Mouse (Mus musculus): Measurements from ENCODE around the gene Tmed2. TPM values are rescaled to one million over a fixed set of nuclear protein-coding genes. Genes with fewer than 3 reads are reported as not detected.
A peak's percentile ranks its signal among the peaks of the same experiment; 100 is the strongest.

Tmed2 gene
- polyA plus RNA-seq, 1 experiment from 2014 or later: 453 TPM

- Histone ChIP-seq H3K4me1 (peaks cover 17% of the 10 kb centered on the region), H3K27ac (replicated peaks) (0 out of 2 replicates have a peak overlapping the region, but pooled peaks have one; percentile 8), H3K4me3 (no peak overlapping the region), H3K9me3 (no peaks in the 10 kb centered on the region), H3K27me3 (replicated peaks; ENCODE audit: low read depth, poor library complexity, severe bottlenecking) (no peaks in the 10 kb centered on the region), H3K36me3 (replicated peaks) (peaks cover 95% of the 10 kb centered on the region)
- 56% methylated on average over 10 of the region's 10 CpGs for WGBS
- peak; percentile 34 for DNase-seq (ENCODE audit: low spot score)
Observed at GRCm38 (mm10) chr5:124506731-124507359, 33.6 kb upstream of the Tmed2 start.

GRCm38 (mm10) chr5:124509200-124509599 is 31.3 kb upstream of the Tmed2 start:
- Histone ChIP-seq H3K4me1 (peaks cover 17% of the 10 kb centered on the region), H3K27ac (replicated peaks) (no peak overlapping the region), H3K36me3 (replicated peaks) (peaks cover 96% of the 10 kb centered on the region), H3K4me3 (no peak overlapping the region), H3K9me3 (no peaks in the 10 kb centered on the region), H3K27me3 (replicated peaks; ENCODE audit: low read depth, poor library complexity, severe bottlenecking) (no peaks in the 10 kb centered on the region)
- no peak for DNase-seq (ENCODE audit: low spot score)
- 94% methylated on average over 6 of the region's 6 CpGs for WGBS

- peaks cover 96% of the 10 kb centered on the region for H3K36me3 ChIP-seq (replicated peaks)
- H3K27ac ChIP-seq (replicated peaks): no peak overlapping the region
- 83% methylated on average over 12 of the region's 12 CpGs for WGBS
- no peaks in the 10 kb centered on the region for H3K27me3 ChIP-seq (replicated peaks; ENCODE audit: low read depth, poor library complexity, severe bottlenecking)
- H3K4me1 ChIP-seq: peaks cover 17% of the 10 kb centered on the region
- no peak overlapping the region for H3K4me3 ChIP-seq
- no peaks in the 10 kb centered on the region for H3K9me3 ChIP-seq
- no peak for DNase-seq (ENCODE audit: low spot score)
Observed at GRCm38 (mm10) chr5:124509742-124510237, 30.7 kb upstream of the Tmed2 start.

- Histone ChIP-seq H3K36me3 (replicated peaks) (peaks cover 96% of the 10 kb centered on the region), H3K27me3 (replicated peaks; ENCODE audit: low read depth, poor library complexity, severe bottlenecking) (no peaks in the 10 kb centered on the region), H3K27ac (replicated peaks) (no peak overlapping the region), H3K4me1 (peaks cover 17% of the 10 kb centered on the region), H3K4me3 (no peak overlapping the region), H3K9me3 (no peaks in the 10 kb centered on the region)
- WGBS: 91% methylated on average over 10 of the region's 10 CpGs
- DNase-seq (ENCODE audit: low spot score): no peak
Observed at GRCm38 (mm10) chr5:124510536-124511050, 29.9 kb upstream of the Tmed2 start.

GRCm38 (mm10) chr5:124515789-124516188 is 24.7 kb upstream of the Tmed2 start:
- Histone ChIP-seq H3K4me3 (no peak overlapping the region), H3K27me3 (replicated peaks; ENCODE audit: low read depth, poor library complexity, severe bottlenecking) (no peaks in the 10 kb centered on the region), H3K9me3 (no peaks in the 10 kb centered on the region), H3K4me1 (peaks cover 3% of the 10 kb centered on the region; the same call in 1 of the 2 replicates), H3K36me3 (replicated peaks) (peaks cover 96% of the 10 kb centered on the region), H3K27ac (replicated peaks) (no peak overlapping the region)
- 74% methylated on average over 5 of the region's 5 CpGs for WGBS
- no peak for DNase-seq (ENCODE audit: low spot score)

GRCm38 (mm10) chr5:124518648-124519047 is 21.8 kb upstream of the Tmed2 start:
- peaks cover 91% of the 10 kb centered on the region for H3K36me3 ChIP-seq (replicated peaks)
- no peak overlapping the region for H3K4me3 ChIP-seq
- H3K9me3 ChIP-seq: 0 out of 2 replicates have a peak, but pooled peaks cover 3% of the 10 kb centered on the region
- 86% methylated on average over 10 of the region's 10 CpGs for WGBS
- no peak overlapping the region for H3K27ac ChIP-seq (replicated peaks)
- H3K27me3 ChIP-seq (replicated peaks; ENCODE audit: low read depth, poor library complexity, severe bottlenecking): no peaks in the 10 kb centered on the region
- no peak for DNase-seq (ENCODE audit: low spot score)
- peaks cover 3% of the 10 kb centered on the region; the same call in 1 of the 2 replicates for H3K4me1 ChIP-seq

- Histone ChIP-seq H3K4me1 (peaks cover 3% of the 10 kb centered on the region; the same call in 1 of the 2 replicates), H3K9me3 (0 out of 2 replicates have a peak, but pooled peaks cover 4% of the 10 kb centered on the region), H3K4me3 (no peak overlapping the region), H3K27me3 (replicated peaks; ENCODE audit: low read depth, poor library complexity, severe bottlenecking) (no peaks in the 10 kb centered on the region), H3K27ac (replicated peaks) (no peak overlapping the region), H3K36me3 (replicated peaks) (peaks cover 91% of the 10 kb centered on the region)
- 91% methylated on average over 4 of the region's 4 CpGs for WGBS
- DNase-seq (ENCODE audit: low spot score): no peak
Observed at GRCm38 (mm10) chr5:124521588-124521987, 18.9 kb upstream of the Tmed2 start.

- WGBS: 96% methylated on average over 8 of the region's 8 CpGs
Observed at GRCm38 (mm10) chr5:124523032-124523431, 17.5 kb upstream of the Tmed2 start.

GRCm38 (mm10) chr5:124524943-124525342 is 15.6 kb upstream of the Tmed2 start:
- Histone ChIP-seq H3K4me3 (no peak overlapping the region), H3K27me3 (replicated peaks; ENCODE audit: low read depth, poor library complexity, severe bottlenecking) (no peaks in the 10 kb centered on the region), H3K36me3 (replicated peaks) (peaks cover 63% of the 10 kb centered on the region), H3K4me1 (peaks cover 20% of the 10 kb centered on the region), H3K9me3 (0 out of 2 replicates have a peak, but pooled peaks cover 4% of the 10 kb centered on the region), H3K27ac (replicated peaks) (no peak overlapping the region)
- 91% methylated on average over 5 of the region's 5 CpGs for WGBS
- DNase-seq (ENCODE audit: low spot score): no peak

More at GRCm38 (mm10) chr5:124523032-124523431, 17.5 kb upstream of the Tmed2 start:
- no peak overlapping the region for H3K4me3 ChIP-seq
- peaks cover 81% of the 10 kb centered on the region for H3K36me3 ChIP-seq (replicated peaks)
- H3K27me3 ChIP-seq (replicated peaks; ENCODE audit: low read depth, poor library complexity, severe bottlenecking): no peaks in the 10 kb centered on the region
- H3K27ac ChIP-seq (replicated peaks): no peak overlapping the region
- DNase-seq (ENCODE audit: low spot score): no peak
- 0 out of 2 replicates have a peak, but pooled peaks cover 4% of the 10 kb centered on the region for H3K9me3 ChIP-seq
- H3K4me1 ChIP-seq: peaks cover 4% of the 10 kb centered on the region

- Histone ChIP-seq H3K9me3 (0 out of 2 replicates have a peak, but pooled peaks cover 4% of the 10 kb centered on the region), H3K36me3 (replicated peaks) (peaks cover 34% of the 10 kb centered on the region), H3K27ac (replicated peaks) (peak overlapping the region; percentile 58), H3K27me3 (replicated peaks; ENCODE audit: low read depth, poor library complexity, severe bottlenecking) (no peaks in the 10 kb centered on the region), H3K4me3 (peak overlapping the region; percentile 90), H3K4me1 (peaks cover 48% of the 10 kb centered on the region)
- 69% methylated on average over 4 of the region's 4 CpGs for WGBS
- DNase-seq (ENCODE audit: low spot score): no peak
Observed at GRCm38 (mm10) chr5:124528351-124528750, 12.1 kb upstream of the Tmed2 start.

GRCm38 (mm10) chr5:124528791-124529190 is 11.7 kb upstream of the Tmed2 start:
- Histone ChIP-seq H3K9me3 (no peaks in the 10 kb centered on the region), H3K36me3 (replicated peaks) (peaks cover 30% of the 10 kb centered on the region), H3K27me3 (replicated peaks; ENCODE audit: low read depth, poor library complexity, severe bottlenecking) (no peaks in the 10 kb centered on the region), H3K4me1 (peaks cover 51% of the 10 kb centered on the region), H3K27ac (replicated peaks) (peak overlapping the region; percentile 58), H3K4me3 (peak overlapping the region; percentile 90)
- 48% methylated on average over 9 of the region's 9 CpGs for WGBS
- no peak for DNase-seq (ENCODE audit: low spot score)

GRCm38 (mm10) chr5:124529191-124529651 is 11.3 kb upstream of the Tmed2 start:
- Histone ChIP-seq H3K27me3 (replicated peaks; ENCODE audit: low read depth, poor library complexity, severe bottlenecking) (no peaks in the 10 kb centered on the region), H3K4me3 (peak overlapping the region; percentile 90), H3K4me1 (peaks cover 51% of the 10 kb centered on the region), H3K27ac (replicated peaks) (peak overlapping the region; percentile 58), H3K9me3 (no peaks in the 10 kb centered on the region), H3K36me3 (replicated peaks) (peaks cover 26% of the 10 kb centered on the region)
- DNase-seq (ENCODE audit: low spot score): peak; percentile 34
- 24% methylated on average over 8 of the region's 8 CpGs for WGBS

- H3K27ac ChIP-seq (replicated peaks): 0 out of 2 replicates have a peak overlapping the region, but pooled peaks have one; percentile 1
Observed at GRCm38 (mm10) chr5:124529697-124530096, 10.8 kb upstream of the Tmed2 start.

More at GRCm38 (mm10) chr5:124529697-124530096, 10.8 kb upstream of the Tmed2 start:
- Histone ChIP-seq H3K9me3 (no peaks in the 10 kb centered on the region), H3K36me3 (replicated peaks) (peaks cover 21% of the 10 kb centered on the region), H3K4me1 (peaks cover 51% of the 10 kb centered on the region), H3K4me3 (peak overlapping the region; percentile 90), H3K27me3 (replicated peaks; ENCODE audit: low read depth, poor library complexity, severe bottlenecking) (no peaks in the 10 kb centered on the region)
- 54% methylated on average over 8 of the region's 8 CpGs for WGBS
- DNase-seq (ENCODE audit: low spot score): no peak

Data from embryonic facial prominence, embryonic 10.5 days (tissue).